Mouse (Mus musculus) layer of hippocampus, adult 2 months (tissue): Measurements from ENCODE around the gene Osbpl5. TPM values are rescaled to one million over a fixed set of nuclear protein-coding genes. Genes with fewer than 3 reads are reported as not detected.
A peak's percentile ranks its signal among the peaks of the same experiment; 100 is the strongest.

Experiments used
- DNase-seq, 2 experiments: peaks; one replicate each; pipeline ENCODE4 v3.0.0; 2022; ENCODE audit warnings: low spot score in 2 of 2
- H3K27ac ChIP-seq: fragments of 200-600 bp; 2 replicates; pipeline ENCODE4 v1.8.1; 2022
- H3K4me3 ChIP-seq: fragments of 200-600 bp; 2 replicates; pipeline ENCODE4 v1.8.1; 2022; ENCODE audit warnings: mild to moderate bottlenecking
- CTCF ChIP-seq: fragments of 200-600 bp; conservative IDR thresholded peaks from 2 replicates; pipeline ENCODE4 v1.8.1; 2022; ENCODE audit warnings: antibody characterized with exemption, mild to moderate bottlenecking, moderate library complexity
- total RNA-seq, 2 experiments: library from RNA; stranded (reverse); gene quantifications; 2 replicates each; pipeline ENCODE4 v1.2.3; 2021

Gene Osbpl5
- total RNA-seq, 2 experiments from 2014 or later: 18.0 to 24.4 TPM

- no peak overlapping the region for H3K27ac ChIP-seq
- no peak for DNase-seq
- H3K4me3 ChIP-seq: no peak overlapping the region
- no peak for TF ChIP-seq CTCF
Observed at GRCm38 (mm10) chr7:143769461-143769860, 12.7 kb upstream of the Osbpl5 start.

GRCm38 (mm10) chr7:143768267-143768666 is 11.5 kb upstream of the Osbpl5 start:
- no peak overlapping the region for H3K4me3 ChIP-seq
- TF ChIP-seq CTCF: no peak
- H3K27ac ChIP-seq: no peak overlapping the region
- DNase-seq: no peak

DNA sequence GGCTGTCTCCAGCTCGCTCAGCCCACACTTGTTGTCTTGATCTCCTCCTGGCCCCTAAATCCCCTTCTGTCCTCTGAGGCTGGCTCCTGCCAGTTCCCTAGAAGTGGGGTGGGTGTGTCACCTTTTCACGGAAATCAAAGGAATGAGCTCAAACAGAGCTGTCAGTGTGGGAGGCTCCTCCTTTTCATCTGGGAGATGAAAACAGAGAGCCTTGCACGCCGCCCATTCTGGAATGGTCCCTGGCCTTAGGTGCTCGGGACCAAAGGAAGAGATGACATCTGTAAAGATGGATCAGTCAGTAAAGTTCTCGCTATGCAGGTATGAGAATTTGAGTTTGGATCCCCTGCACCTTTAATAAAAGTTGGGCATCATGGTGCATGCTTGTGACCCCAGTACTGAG is 10.1 kb upstream of the Osbpl5 start, which contains the start of gene Mrgprg:
Gene Mrgprg (minus strand): TSS at position 101 of the 400 bp plus-strand sequence.
- DNase-seq: no peak
- H3K4me3 ChIP-seq: no peak within 1 kb of the TSS
- no peak for TF ChIP-seq CTCF
- no peak within 1 kb of the TSS for H3K27ac ChIP-seq

GRCm38 (mm10) chr7:143764876-143765530 is 8.2 kb upstream of the Osbpl5 start:
- no peak for TF ChIP-seq CTCF
- H3K4me3 ChIP-seq: no peak overlapping the region
- DNase-seq: no peak
- H3K27ac ChIP-seq: no peak overlapping the region

GRCm38 (mm10) chr7:143763794-143764193 is 7.0 kb upstream of the Osbpl5 start:
- DNase-seq: no peak
- H3K4me3 ChIP-seq: no peak overlapping the region
- TF ChIP-seq CTCF: peak; percentile 91
- H3K27ac ChIP-seq: no peak overlapping the region

DNA sequence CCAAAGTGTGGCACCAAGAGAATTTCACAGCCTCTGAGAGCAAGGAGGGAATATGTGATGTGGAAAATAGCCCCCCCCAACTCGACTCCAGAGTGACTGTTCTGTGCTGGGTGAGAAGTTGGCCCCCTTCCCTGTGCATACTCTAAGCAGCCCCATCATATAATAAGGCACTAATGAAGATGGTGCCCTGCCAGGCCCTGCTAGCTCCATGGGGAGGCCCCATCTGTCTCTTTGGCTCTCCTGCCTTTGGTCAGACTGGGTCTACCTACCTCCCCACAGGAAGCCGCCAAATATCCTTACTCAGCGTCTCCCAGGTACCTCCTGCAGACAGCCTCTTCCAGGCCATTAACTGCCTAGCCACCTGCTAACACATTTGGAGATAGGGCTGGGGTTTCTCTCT is 2.2 kb upstream of the Osbpl5 start:
- no peak for TF ChIP-seq CTCF

GRCm38 (mm10) chr7:143757696-143758095 is 911 bp upstream of the Osbpl5 start:
- DNase-seq: no peak
- Histone ChIP-seq H3K27ac (no peak overlapping the region), H3K4me3 (no peak overlapping the region)
- no peak for TF ChIP-seq CTCF

More for the DNA sequence above, 2.2 kb upstream of the Osbpl5 start:
- DNase-seq: no peak
- Histone ChIP-seq H3K27ac (no peak overlapping the region), H3K4me3 (no peak overlapping the region)

DNA sequence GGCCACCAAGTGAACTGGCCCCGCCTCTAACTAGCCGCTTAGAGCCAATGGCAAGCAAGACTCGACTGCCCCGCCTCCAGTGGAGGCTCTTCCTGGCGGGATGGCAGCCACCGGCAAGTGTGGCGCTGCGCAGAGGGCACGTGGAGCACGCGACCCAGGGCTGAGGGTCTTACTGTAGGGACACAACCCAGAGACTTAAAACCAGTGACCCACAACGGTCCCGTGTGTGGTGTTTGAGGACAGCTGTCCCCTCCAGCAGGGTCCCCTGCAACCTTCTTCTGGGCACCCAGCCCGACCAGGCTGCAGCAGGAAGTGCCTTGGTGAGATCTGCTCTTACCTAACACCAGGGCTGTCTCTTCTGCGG is 224 bp upstream of the Osbpl5 start:
- DNase-seq: peak; percentile 51 to 62
- peak; percentile 21; the same call in 1 of the 2 replicates for TF ChIP-seq CTCF
- H3K4me3 ChIP-seq: peak overlapping the region; percentile 50
- H3K27ac ChIP-seq: no peak overlapping the region

- Histone ChIP-seq H3K27ac (no peak overlapping the region), H3K4me3 (no peak overlapping the region)
- no peak for TF ChIP-seq CTCF
- no peak for DNase-seq
Observed at GRCm38 (mm10) chr7:143755357-143756124, 1.2 kb downstream of the Osbpl5 start.

DNA sequence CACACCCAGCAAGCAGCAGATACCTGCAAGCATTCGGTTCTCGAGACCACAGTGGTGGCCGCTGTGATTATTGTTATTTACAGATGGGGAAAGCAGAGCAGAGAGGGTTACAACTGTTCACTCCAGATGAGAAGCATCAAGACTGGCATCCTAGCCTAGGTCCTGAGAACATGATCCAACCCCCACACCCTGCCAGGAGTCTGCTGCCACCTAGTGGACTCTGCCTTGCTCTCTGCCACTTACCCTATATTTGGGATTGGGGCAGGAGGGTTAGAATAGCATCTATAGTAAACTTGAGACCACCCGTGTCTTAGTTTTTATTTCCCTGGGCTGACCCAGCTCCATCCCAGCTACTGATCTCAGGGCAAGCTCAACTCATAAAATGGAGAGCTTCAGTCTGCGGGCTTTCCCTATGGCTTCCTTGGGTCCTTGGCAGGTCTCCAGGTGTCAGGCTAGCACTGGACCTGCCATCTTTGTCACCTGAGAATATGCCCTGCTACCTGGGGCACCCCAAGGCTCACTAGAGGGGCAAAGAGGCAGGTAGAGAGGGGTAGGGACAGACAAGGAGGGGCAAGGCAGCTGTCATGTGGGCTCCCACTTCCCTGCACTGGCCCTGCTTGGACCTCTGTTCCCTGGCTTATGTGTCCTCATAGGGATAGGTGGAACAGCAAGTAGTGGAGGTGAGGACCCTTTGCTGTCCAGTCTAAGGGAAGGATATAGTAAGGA is 2.6 kb downstream of the Osbpl5 start:
- Histone ChIP-seq H3K27ac (no peak overlapping the region), H3K4me3 (no peak overlapping the region)
- peak; percentile 40 to 69 for DNase-seq
- TF ChIP-seq CTCF: peak; percentile 92

DNA sequence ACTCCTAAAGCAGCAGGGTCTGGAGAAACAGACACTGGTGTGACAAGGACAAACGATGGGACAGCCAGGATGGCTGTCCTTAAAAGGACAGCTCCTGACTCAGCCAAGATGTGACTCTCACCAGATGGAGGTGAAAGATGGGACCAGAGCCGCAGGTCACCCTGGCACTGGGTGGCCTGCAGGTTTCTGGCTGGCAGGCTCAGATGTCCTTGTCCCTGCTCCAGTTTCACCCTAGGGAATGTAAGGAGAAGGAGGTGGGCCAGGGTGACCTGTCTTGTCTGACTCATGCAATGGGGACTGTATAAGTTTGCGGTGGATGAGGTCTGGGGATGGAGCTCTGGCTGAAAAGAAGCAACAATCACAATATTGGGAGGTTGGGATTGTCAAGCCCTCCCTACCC is 4.2 kb downstream of the Osbpl5 start:
- Histone ChIP-seq H3K27ac (no peak overlapping the region), H3K4me3 (no peak overlapping the region)
- no peak for TF ChIP-seq CTCF
- DNase-seq: no peak

- no peak for TF ChIP-seq CTCF
- no peak for DNase-seq
- Histone ChIP-seq H3K27ac (no peak overlapping the region), H3K4me3 (no peak overlapping the region)
Observed at GRCm38 (mm10) chr7:143752056-143752455, 4.7 kb downstream of the Osbpl5 start.

- no peak for TF ChIP-seq CTCF
- no peak overlapping the region for H3K4me3 ChIP-seq
- DNase-seq: no peak
- no peak overlapping the region for H3K27ac ChIP-seq
Observed at GRCm38 (mm10) chr7:143751380-143751779, 5.4 kb downstream of the Osbpl5 start.
